Mouse (Mus musculus): ENCODE measurements around the gene Gimap3. TPM values are rescaled to one million over a fixed set of nuclear protein-coding genes. Genes with fewer than 3 reads are reported as not detected.

The Gimap3 gene
- polyA plus RNA-seq, 2 experiments: not detected

DNA sequence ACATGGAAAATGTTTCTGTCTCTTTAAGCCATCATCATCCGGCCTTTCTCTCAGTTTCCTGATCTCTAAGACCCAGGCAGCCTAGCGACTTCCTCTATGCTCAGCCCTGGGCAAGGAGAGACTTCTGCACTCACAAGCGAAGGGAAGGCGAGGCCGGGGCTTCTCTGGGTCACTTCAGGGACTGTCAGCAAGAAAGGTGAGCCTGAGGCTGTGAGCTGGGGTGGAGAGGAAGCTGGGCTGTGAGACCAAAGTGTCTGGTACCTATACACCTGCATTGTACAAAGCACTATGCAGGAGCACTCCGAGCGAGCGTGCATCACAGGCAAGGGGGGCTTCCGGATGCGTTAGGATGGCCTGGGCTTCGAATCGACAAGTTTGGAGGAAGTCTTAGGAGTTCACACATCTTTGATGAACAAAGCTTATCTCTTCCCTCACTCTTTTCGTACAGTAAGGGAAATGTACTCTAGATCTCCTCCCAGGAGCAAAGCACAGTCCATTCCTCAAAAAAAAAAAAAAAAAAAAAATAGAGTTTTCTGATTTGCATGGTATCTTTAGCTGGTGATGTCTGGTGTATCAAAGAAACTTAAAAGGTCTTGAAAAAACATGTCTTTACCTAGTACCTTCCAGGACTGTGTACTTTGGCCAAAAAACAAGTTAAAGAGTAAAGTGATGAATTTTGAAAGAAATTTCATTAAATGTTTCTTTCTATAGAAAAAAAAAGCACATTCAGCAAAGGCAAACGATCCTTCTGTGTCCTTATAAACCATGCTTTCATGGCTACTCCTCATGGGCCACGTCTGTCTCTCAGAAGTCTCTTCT is 31.5 kb downstream of the Gimap3 start, which contains the start of gene Gimap1:
Gene Gimap1, plus strand, starts transcription at position 94 of the 819 bp plus-strand sequence.
- TF ChIP-seq POLR2A (IDR thresholded peaks at IDR 0.05; ENCODE audit: borderline replicate concordance, extremely low read depth, insufficient read depth, insufficient read length): no peak
- no peak for DNase-seq (ENCODE audit: low spot score)
- WGBS: 75% methylated on average over 15 of the region's 15 CpGs
- Histone ChIP-seq H3K36me3 (ENCODE audit: control insufficient read depth, insufficient read depth, low read length) (no peaks in the 10 kb centered on the region), H3K27ac (replicated peaks; ENCODE audit: low read depth, low read length) (no peak within 1 kb of the TSS), H3K9ac (ENCODE audit: low read depth, low read length, severe bottlenecking) (no peak within 1 kb of the TSS), H3K9me3 (ENCODE audit: control insufficient read depth, low read length) (no peaks in the 10 kb centered on the region), H3K4me3 (replicated peaks; ENCODE audit: low read length) (no peak within 1 kb of the TSS), H3K27me3 (ENCODE audit: control insufficient read depth, insufficient read depth, low read length) (peaks cover 34% of the 10 kb centered on the region), H3K4me1 (ENCODE audit: control insufficient read depth, insufficient read depth, low read length) (peaks cover 6% of the 10 kb centered on the region), H3K4me2 (replicated peaks; ENCODE audit: low read depth, low read length, severe bottlenecking) (no peak within 1 kb of the TSS)
- no peak for ATAC-seq (ENCODE audit: low FRiP score, low read depth)

- Histone ChIP-seq H3K9ac (ENCODE audit: low read depth, low read length, severe bottlenecking) (no peak overlapping the region), H3K27ac (replicated peaks; ENCODE audit: low read depth, low read length) (no peak overlapping the region), H3K4me2 (replicated peaks; ENCODE audit: low read depth, low read length, severe bottlenecking) (no peak overlapping the region), H3K36me3 (ENCODE audit: control insufficient read depth, insufficient read depth, low read length) (no peaks in the 10 kb centered on the region), H3K27me3 (ENCODE audit: control insufficient read depth, insufficient read depth, low read length) (peaks cover 22% of the 10 kb centered on the region), H3K4me3 (replicated peaks; ENCODE audit: low read length) (no peak overlapping the region), H3K4me1 (ENCODE audit: control insufficient read depth, insufficient read depth, low read length) (peaks cover 3% of the 10 kb centered on the region), H3K9me3 (ENCODE audit: control insufficient read depth, low read length) (no peaks in the 10 kb centered on the region)
- no peak for DNase-seq (ENCODE audit: low spot score)
- no peak for TF ChIP-seq POLR2A (IDR thresholded peaks at IDR 0.05; ENCODE audit: borderline replicate concordance, extremely low read depth, insufficient read depth, insufficient read length)
- no peak for ATAC-seq (ENCODE audit: low FRiP score, low read depth)
- 88% methylated on average over 5 of the region's 5 CpGs for WGBS
Observed at GRCm38 (mm10) chr6:48737688-48738087, 33.0 kb downstream of the Gimap3 start.

GRCm38 (mm10) chr6:48737053-48737452 is 33.6 kb downstream of the Gimap3 start:
- Histone ChIP-seq H3K4me1 (ENCODE audit: control insufficient read depth, insufficient read depth, low read length) (no peaks in the 10 kb centered on the region), H3K27ac (replicated peaks; ENCODE audit: low read depth, low read length) (no peak overlapping the region), H3K9ac (ENCODE audit: low read depth, low read length, severe bottlenecking) (no peak overlapping the region), H3K27me3 (ENCODE audit: control insufficient read depth, insufficient read depth, low read length) (peaks cover 17% of the 10 kb centered on the region), H3K9me3 (ENCODE audit: control insufficient read depth, low read length) (no peaks in the 10 kb centered on the region), H3K4me2 (replicated peaks; ENCODE audit: low read depth, low read length, severe bottlenecking) (no peak overlapping the region), H3K4me3 (replicated peaks; ENCODE audit: low read length) (no peak overlapping the region), H3K36me3 (ENCODE audit: control insufficient read depth, insufficient read depth, low read length) (no peaks in the 10 kb centered on the region)
- WGBS: 60% methylated on average over 2 of the region's 2 CpGs
- no peak for TF ChIP-seq POLR2A (IDR thresholded peaks at IDR 0.05; ENCODE audit: borderline replicate concordance, extremely low read depth, insufficient read depth, insufficient read length)
- DNase-seq (ENCODE audit: low spot score) (no peak), ATAC-seq (ENCODE audit: low FRiP score, low read depth) (no peak)

GRCm38 (mm10) chr6:48733660-48734059 is 37.0 kb downstream of the Gimap3 start:
- Histone ChIP-seq H3K27me3 (ENCODE audit: control insufficient read depth, insufficient read depth, low read length) (no peaks in the 10 kb centered on the region), H3K9ac (ENCODE audit: low read depth, low read length, severe bottlenecking) (no peak overlapping the region), H3K27ac (replicated peaks; ENCODE audit: low read depth, low read length) (no peak overlapping the region), H3K9me3 (ENCODE audit: control insufficient read depth, low read length) (no peaks in the 10 kb centered on the region), H3K4me2 (replicated peaks; ENCODE audit: low read depth, low read length, severe bottlenecking) (no peak overlapping the region), H3K36me3 (ENCODE audit: control insufficient read depth, insufficient read depth, low read length) (no peaks in the 10 kb centered on the region), H3K4me3 (replicated peaks; ENCODE audit: low read length) (no peak overlapping the region), H3K4me1 (ENCODE audit: control insufficient read depth, insufficient read depth, low read length) (no peaks in the 10 kb centered on the region)
- ATAC-seq (ENCODE audit: low FRiP score, low read depth): no peak
- no peak for TF ChIP-seq POLR2A (IDR thresholded peaks at IDR 0.05; ENCODE audit: borderline replicate concordance, extremely low read depth, insufficient read depth, insufficient read length)
- 78% methylated on average over 1 of the region's 1 CpGs for WGBS
- no peak for DNase-seq (ENCODE audit: low spot score)

GRCm38 (mm10) chr6:48732864-48733304 is 37.8 kb downstream of the Gimap3 start:
- no peak for TF ChIP-seq POLR2A (IDR thresholded peaks at IDR 0.05; ENCODE audit: borderline replicate concordance, extremely low read depth, insufficient read depth, insufficient read length)
- no peak overlapping the region for H3K4me2 ChIP-seq (replicated peaks; ENCODE audit: low read depth, low read length, severe bottlenecking)
- no peak overlapping the region for H3K4me3 ChIP-seq (replicated peaks; ENCODE audit: low read length)
- no peak for DNase-seq (ENCODE audit: low spot score)
- ATAC-seq (ENCODE audit: low FRiP score, low read depth): no peak
- 50% methylated on average over 8 of the region's 8 CpGs for WGBS
- no peaks in the 10 kb centered on the region for H3K9me3 ChIP-seq (ENCODE audit: control insufficient read depth, low read length)
- H3K36me3 ChIP-seq (ENCODE audit: control insufficient read depth, insufficient read depth, low read length): no peaks in the 10 kb centered on the region
- H3K9ac ChIP-seq (ENCODE audit: low read depth, low read length, severe bottlenecking): no peak overlapping the region
- no peaks in the 10 kb centered on the region for H3K27me3 ChIP-seq (ENCODE audit: control insufficient read depth, insufficient read depth, low read length)
- no peaks in the 10 kb centered on the region for H3K4me1 ChIP-seq (ENCODE audit: control insufficient read depth, insufficient read depth, low read length)
- no peak overlapping the region for H3K27ac ChIP-seq (replicated peaks; ENCODE audit: low read depth, low read length)
